Mouse (Mus musculus) cerebellum, adult 2 months (tissue): ENCODE data around the gene Dbx1.

Experiments used
- CTCF ChIP-seq: fragments of 200-500 bp; IDR thresholded peaks from 2 replicates; pipeline ENCODE4 v1.5.1; 2011; ENCODE audit warnings: low read depth, mild to moderate bottlenecking, control low read depth, low read length, moderate library complexity, borderline replicate concordance; ENCODE audit not compliant: insufficient read depth
- POLR2A ChIP-seq: fragments of 200-500 bp; IDR thresholded peaks from 2 replicates; pipeline ENCODE4 v1.6.1; 2011; ENCODE audit warnings: low read length, control low read depth, borderline replicate concordance; ENCODE audit not compliant: insufficient read depth

- TF ChIP-seq CTCF = no peak
- no peak for TF ChIP-seq POLR2A
Observed at GRCm38 (mm10) chr7:49598225-49598624, 38.4 kb downstream of the Dbx1 start.
